Mouse (Mus musculus): Measurements from ENCODE around the gene Odf3l1.

GRCm38 (mm10) chr9:56871191-56871590, 6.7 kb upstream of the Odf3l1 start:
- no peak for TF ChIP-seq USF1 (IDR thresholded peaks at IDR 0.05; ENCODE audit: low read depth, low read length)
- no peak for TF ChIP-seq POLR2A (IDR thresholded peaks at IDR 0.05; ENCODE audit: low read depth, low read length)
- TF ChIP-seq CHD2 (IDR thresholded peaks at IDR 0.05; ENCODE audit: low read length): no peak
- TF ChIP-seq CTCF (conservative IDR thresholded peaks at IDR 0.05 in 1 of 2, IDR thresholded peaks at IDR 0.05 in 1 of 2; ENCODE audit: low read depth in 2 of 2, low read length in 2 of 2): no peak
- TF ChIP-seq EP300 (IDR thresholded peaks at IDR 0.05; ENCODE audit: low read length): no peak
- TF ChIP-seq CHD1 (IDR thresholded peaks at IDR 0.05; ENCODE audit: low read depth, low read length): no peak
- TF ChIP-seq MAX (IDR thresholded peaks at IDR 0.05; ENCODE audit: low read length): no peak
- TF ChIP-seq SIN3A (IDR thresholded peaks at IDR 0.05; ENCODE audit: low read length): no peak
- TF ChIP-seq RAD21 (IDR thresholded peaks at IDR 0.05; ENCODE audit: low read depth, low read length): no peak

Measured in CH12.LX (cell line).